Mouse (Mus musculus) erythroid progenitor cell, adult 5-6 weeks (primary cell): ENCODE measurements around the gene Wdr64. TPM values are rescaled to one million over a fixed set of nuclear protein-coding genes. Genes with fewer than 3 reads are reported as not detected.

Source experiments
- ATAC-seq: replicated peaks from 2 replicates; pipeline ENCODE4 v1.8.0; 2016; ENCODE audit warnings: moderate number of reproducible peaks, mild to moderate bottlenecking, moderate TSS enrichment, inconsistent platforms; ENCODE audit not compliant: poor library complexity, low FRiP score, severe bottlenecking
- total RNA-seq, 2 experiments: library from RNA; stranded (forward) in 1 of 2; stranded (reverse) in 1 of 2; fragments of 150-400 nt in 1 of 2; fragments of 186-747, 209-891 nt in 1 of 2; gene quantifications; 2 replicates each; pipeline versions ENCODE4 v1.2.3 to v1.2.4; 2015 to 2017; ENCODE audit warnings: low replicate concordance in 2 of 2

Wdr64 gene
- total RNA-seq (2015; ENCODE audit: low replicate concordance) (not detected in 2 replicates), total RNA-seq (2017; ENCODE audit: low replicate concordance) (not detected in 2 replicates)

DNA sequence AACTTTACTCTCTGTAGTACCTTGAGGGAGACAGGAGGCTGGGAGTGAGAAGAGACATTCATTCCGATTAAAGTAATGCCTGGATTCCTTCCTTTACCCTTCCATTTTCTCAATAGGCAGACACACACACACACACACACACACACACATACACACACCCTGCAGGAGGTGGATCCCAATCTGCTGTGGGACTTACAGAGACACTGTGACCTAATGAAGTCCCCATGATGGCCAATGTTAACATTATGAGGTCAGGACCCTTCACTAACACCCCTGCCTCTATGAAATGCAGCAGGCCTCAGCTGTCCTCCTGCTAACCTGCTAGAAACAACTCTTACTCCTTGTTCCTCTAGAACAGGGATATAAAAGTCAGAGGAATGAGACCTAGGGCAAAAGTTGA lies at the start of gene Wdr64:
Gene Wdr64, plus strand, starts transcription at position 301 of the 400 bp plus-strand sequence.
- ATAC-seq = no peak

DNA sequence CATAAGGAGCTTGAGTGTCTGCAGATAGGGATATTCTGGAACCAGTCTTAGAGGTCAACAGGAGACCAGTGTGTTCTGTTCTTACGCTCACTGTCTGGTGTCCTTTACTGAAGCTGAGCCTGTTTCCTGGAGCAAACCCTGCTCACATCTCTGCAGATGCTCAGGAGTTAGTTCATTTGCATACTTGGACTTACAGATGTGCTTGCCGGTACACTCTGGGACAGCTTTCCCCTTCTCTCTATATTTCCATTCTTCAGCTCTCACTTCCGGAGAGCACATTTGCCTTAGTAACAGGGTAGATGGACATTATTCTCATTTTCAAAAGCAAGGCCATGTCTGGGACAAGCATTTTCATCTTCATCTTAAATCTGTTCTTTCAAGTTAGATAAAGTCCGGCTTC lies 49.8 kb upstream of the Wdr64 start:
- ATAC-seq = no peak

DNA sequence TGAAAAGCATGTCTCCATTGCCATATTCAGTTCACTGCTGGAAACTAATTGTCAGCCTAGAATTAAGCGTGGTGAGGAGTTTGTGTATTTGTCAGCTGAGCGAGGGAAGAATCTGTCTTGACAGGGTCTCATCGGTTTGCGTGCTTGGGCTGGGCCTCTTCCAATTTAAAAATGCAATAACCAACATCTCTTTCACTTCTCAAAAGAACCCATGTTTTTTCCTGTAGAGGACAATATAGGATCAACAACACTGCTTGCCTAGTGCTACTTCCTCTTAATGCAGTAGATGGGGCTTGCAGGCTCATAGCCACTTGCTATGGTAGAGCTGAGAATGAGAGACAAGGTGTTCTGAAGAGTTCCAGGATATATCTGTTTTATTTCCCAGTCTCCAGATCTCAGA lies 38.5 kb upstream of the Wdr64 start:
- no peak for ATAC-seq

DNA sequence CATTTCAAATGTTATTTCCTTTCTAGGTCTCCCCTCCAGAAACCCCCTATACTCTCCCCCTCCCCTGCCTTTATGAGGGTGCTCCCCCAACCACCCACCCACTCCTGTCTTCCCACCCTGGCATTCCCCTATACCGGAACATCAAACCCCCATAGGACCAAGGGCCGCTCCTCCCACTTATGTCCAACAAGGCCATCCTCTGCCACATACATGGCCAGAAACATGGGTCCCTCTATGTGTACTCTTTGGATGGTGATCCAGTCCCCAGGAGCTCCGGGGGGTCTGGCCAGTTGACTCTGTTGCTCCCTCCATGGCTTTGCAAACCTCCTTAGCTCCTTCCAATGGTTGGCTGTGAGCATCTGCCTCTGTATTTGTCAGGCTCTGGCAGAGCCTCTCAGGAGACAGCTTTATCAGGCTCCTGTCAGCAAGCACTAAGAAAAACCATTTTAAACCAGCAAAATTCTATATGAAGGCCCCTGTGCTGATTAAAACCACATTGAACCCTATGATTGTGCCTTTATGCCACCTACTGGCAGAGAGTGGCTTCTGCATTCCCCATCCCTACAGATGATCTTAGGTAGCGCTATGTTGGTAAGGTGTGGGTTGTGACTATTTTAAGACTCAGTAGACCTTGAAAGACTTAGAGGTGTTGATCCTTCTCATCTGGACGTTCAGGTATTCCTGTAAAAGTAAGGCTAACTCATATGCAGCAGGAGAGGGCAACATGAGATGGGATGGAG lies 29.6 kb upstream of the Wdr64 start:
- ATAC-seq = no peak

DNA sequence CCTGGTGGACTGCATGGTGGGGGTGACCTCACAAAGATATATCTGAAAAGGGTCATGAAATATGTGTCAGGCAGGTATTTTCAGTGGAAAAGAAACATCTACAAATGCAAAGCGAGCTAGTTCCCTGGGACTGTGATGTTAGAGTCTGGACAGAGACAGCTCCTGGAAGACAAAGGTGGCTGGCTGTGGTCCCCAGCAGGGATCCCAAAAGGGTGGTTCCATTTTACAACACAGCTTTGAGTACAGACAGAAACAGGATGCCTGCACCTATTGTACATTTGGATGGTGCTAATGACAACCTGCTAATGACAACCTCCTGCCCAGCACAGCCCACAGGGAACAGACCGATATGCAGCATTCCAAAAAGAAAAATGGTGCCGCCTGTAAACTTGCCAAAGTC lies 28.9 kb upstream of the Wdr64 start:
- no peak for ATAC-seq

DNA sequence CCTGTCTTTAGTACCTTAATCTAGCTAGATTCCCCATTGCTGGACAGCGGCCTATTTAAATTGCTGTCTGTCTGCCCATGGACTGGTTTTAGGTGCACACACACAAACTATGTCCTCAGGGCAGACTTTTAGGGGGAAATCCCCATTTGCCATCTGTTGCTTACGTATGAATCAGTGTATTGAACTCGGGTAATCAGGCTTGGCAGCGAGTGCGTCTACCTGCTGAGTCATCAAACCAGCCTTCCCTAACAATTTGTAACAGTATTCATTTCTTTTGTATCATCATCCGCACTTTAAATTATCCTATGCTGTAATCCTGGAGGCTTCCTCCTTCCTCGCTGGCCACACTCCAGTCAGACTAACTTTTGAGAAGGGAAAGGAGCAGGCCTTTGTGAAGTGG lies 28.4 kb upstream of the Wdr64 start:
- ATAC-seq = no peak

DNA sequence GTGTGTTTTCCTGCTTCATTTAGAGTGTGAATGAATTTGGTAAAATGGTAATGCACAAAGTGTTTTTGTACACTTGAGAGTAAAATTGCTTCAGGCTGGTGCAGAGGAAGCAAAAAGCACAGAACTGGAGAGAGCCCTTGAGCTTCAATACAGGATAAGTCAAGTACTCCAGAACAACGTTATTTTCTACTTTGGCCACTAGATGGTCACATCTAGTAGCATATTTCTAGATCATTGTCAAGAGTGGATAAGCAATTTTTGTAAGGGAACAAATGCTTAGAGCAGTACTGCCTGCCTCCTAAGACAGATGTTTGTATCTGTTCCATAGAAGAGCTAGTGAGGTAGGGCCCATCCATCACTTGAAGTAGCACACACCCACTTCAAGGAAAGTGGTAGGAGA lies 26.8 kb upstream of the Wdr64 start:
- ATAC-seq = no peak

DNA sequence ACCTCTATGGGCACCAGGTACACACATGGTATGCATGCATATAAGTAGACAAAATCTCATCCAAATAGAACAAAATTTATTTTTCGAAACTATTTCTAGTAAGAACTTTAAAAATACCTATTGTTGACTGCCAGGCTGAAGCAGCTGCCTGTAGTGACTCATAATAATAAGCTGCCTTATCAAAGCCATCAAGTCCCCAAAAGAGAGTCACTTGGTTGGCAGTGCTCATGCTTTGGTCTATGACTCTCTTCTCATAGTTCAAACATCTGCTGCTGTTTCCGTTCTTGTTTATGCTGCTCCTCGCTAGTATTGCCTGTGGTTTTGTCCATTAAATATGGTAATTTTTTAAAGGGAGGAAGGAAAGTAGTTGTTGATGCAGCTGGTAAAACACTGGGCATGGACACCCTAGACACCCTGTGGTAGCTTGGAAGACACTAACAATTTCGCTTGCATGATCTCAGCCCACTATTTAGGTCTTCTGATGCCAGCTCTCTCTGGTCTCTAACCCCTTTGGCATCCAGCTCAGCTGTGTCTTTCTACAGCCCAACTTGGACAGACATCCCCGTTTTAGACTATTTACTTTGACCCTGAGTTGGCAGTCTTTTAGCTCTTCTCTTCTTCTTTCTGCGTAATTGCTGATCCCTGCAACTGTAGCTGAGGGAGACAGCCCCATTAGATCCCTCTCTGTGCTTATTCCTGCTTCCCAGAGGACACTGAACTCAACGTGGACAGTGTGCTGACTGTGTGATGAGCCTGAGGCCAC lies 24.6 kb upstream of the Wdr64 start:
- no peak for ATAC-seq

DNA sequence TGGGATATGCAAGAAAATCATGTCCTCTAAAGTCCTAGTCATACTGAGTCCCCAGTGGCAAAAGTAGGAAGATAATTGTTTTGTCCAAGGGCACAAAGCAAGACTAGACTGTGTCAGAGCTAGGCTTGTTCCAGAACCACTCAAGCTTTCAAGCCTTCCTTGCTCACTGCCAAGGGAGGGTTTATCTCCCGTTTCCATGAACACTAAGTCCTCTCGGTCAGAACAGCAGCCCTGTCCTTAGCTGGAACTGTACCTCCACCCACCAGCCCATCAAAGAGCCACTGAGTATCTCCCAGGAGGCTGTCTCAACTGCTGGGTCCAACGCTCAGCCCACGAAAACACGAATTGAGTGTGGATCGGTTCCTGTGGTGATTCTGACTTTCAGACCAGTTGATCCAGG lies 23.3 kb upstream of the Wdr64 start:
- no peak for ATAC-seq

DNA sequence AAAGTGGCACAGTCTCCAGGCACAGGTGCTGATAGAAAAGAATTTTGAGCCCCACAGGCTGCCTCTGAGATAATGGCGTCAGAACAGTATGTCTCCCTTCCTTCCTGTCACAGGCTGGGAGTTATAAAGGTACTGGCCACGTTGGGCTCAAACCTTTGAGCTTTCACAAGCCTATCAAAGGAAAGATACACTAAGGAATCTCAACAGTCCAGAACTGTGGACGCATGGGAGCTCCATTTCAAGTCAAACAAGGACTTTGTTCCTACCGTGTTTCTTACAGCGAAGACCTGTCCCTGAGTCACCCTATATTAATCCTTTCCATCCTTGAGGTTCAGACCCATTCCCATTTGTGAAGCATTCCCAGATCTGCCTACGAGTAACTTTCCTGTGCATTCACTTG lies 20.9 kb upstream of the Wdr64 start:
- no peak for ATAC-seq

DNA sequence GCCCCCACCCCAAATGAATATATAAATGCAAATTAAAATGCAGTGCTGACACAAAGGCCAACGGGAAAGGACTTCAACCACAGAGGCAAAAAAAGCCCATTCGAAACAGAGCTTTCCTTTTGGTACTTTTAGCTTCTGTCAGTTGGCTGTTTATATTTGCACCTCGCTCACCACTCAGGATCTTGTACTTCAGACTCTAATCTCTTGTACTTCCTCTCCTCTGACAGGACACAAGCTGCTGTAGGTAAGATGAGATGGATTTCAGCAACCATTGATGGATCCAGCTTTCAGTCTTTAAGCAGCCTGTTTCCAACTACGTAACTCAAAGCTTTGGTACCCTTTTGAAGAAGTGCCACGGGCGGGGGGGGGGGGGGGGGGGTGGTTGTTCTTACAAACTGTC lies 17.4 kb upstream of the Wdr64 start:
- ATAC-seq = no peak

DNA sequence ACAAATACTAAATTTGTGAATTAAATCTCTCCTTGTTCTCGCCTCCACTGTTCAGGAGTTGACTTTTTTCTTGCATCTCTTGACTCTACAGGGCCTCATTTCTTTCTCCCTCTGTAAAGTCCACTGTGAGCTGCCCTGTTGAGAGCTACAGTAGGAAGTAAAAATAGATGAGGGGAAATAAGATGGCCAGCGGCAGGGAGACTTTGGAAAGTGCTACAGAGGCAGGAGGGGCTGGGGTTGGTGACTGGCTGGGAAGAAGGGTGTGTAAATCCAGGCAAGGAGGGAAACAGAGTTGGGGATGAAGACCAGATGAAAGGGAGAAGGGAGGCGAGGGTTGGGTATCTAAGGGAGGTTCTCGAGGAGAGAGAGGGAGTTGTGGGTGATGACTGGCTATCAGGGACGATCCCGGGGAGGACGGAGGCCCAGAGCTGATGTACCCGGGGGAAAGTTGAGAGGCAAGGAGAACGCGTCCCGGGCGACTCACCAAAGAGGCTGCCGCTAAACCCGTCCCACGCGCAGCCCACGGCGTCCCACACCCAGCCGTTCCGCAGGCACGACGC lies 6.6 kb upstream of the Wdr64 start:
- peak; percentile 8; the same call in 1 of the 2 replicates for ATAC-seq

DNA sequence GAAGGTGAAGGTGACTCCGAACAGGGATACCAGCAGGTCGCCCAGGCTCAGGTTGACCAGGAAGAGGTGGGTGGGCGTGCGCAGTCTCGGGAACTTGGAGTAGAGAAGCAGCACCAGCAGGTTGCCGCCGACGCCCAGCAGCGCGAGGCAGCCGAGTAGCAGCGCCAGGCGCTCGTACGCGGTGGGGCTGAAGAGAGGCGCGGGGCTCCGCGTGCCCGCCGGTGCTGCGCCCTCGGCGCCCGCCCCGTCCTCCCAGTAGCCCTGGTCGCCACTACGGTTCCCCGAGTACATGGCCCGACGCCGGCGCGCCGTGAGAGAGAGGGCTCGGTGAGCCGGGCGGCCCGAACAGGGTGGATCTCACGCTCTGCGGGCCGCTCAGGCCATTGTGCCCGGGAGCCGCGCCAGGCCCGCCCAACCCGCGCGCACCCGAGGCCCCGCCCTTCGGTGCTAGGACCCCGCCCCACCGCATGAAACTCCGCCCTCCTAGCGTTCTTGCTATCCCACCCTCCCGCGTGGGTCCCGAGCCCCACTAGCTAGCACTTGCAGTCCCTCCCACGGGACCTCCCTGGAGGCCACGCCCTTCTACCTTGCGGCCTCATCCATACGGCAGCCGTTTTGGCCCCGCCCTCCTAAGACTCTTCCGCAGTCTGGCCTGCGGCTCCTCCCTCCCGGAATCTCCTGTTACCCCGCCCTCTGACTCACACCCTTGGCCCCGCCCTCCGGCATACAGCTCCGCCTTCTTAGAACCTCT lies 6.0 kb upstream of the Wdr64 start, which contains the start of the genes Opn3 and Chml:
Gene Opn3, minus strand, starts transcription at position 531 of the 751 bp plus-strand sequence.
Gene Chml, minus strand, starts transcription at position 656 of the 751 bp plus-strand sequence.
- ATAC-seq = peak; percentile 91

DNA sequence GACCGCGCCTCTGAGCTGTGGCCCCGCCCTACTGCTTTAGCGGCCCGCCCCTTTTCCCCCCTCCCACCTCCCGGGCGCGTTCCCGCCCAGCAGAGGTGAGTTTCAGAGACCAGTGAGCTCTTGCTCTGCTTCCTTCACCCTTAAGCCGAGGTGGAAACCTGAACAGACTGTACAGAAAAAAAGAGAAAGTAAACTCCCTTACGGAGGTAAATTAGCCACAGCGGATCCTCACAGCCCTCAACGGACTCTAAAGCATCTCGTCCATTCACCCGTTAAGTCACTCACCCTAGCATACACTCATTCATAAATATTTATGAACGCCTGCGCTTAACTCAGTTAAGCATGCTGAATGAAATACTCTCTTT lies 5.4 kb upstream of the Wdr64 start:
- no peak for ATAC-seq

DNA sequence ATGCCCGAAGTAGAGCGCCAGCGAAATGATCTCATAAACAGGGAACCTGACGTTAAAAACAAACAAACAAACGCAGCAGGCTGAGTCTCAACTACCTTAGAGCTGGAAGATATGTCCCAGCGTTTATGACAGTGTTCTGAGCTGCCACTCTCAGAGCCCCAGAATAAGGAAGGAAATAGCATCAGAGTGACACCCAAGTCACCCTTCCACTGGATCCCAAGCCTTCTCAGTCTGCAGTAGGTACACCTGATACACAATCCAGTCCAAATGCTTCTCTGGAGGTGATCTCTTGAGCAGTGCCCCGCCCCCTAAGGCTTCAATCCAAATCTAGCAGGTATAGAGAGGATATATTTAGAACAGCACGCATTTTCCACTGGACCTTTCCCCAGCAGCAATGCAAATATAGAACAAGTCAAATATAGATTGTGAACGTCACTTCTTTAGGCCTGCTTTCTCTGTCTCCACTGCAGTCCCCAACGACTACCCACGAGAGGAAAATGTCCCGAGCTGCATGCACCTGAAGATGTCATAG lies 4.9 kb upstream of the Wdr64 start:
- no peak for ATAC-seq

DNA sequence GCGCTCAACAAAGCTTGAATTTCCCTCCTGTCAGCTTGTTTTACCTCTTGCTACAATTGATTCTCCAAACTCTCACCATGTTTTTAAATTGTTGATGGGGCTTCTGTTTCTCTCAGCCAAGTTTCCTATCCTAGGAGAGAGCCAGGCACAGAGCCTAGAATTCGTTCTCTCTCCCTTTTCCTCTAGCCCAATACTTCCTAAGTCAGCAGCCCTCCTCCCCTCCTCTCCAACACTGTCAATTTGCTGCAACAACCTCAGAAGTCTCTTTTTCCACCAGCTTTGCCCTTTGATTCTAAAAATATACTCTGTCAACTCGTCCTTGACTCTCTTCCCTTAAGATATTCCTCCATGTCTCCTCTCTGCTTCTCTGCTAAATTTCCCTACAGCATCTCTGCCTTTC lies 982 bp downstream of the Wdr64 start:
- ATAC-seq = no peak

DNA sequence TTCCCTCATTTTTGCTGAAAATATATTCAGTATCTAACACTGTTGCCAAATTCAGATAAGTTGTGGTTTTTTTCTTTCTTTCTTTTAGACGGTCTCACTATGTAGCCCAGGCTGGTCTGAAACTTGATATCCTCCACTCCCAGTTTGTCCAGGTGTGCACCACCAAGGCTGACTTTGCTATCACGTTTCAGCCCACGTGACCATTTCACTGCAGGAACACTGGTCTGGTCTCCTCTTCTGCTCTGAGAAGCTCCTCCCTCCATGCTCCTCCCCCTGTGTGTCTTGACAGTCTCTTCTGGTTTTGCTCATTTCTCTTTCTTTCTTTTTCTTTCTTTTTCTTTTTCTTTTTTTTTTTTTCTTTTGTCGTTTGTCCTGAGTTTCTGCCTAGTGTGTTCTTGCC lies 1.4 kb downstream of the Wdr64 start:
- no peak for ATAC-seq

DNA sequence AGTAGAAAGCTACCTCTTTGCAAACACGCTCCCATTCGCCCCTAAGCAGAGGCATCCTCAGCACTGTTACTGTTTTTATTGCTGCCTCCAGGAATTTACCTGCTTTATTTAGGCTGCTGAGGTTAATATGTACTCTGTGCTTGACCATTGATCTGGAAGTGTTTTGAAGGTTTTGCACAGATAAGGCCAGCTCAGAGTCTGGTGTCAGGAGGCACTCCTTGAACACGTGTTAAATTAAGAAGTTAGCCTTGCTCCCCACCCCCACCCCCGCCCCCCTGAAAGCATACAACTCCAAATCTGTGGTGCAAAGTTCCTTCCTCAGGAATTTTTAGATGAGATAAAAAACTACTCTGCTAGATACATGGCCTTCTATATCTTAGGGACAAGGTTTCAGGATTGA lies 2.8 kb downstream of the Wdr64 start:
- ATAC-seq = no peak

DNA sequence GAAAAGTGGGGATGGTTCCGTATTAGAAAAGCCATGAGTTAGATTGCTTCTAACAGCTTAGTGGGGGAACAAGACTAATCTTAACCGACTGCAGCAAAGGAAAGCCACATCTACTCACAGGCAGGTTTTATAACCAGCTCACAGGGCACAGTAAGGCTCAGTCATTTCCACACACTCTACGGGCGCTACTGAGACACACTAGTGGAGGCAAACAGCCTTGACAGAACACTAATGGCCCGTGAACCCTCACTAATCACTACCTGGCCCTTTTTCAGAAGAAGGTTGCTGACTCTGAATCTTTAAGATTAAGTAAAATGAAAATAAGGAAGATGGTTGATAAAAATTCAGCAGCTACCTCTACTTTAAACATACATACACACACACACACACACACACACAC lies 9.2 kb downstream of the Wdr64 start:
- ATAC-seq = no peak

DNA sequence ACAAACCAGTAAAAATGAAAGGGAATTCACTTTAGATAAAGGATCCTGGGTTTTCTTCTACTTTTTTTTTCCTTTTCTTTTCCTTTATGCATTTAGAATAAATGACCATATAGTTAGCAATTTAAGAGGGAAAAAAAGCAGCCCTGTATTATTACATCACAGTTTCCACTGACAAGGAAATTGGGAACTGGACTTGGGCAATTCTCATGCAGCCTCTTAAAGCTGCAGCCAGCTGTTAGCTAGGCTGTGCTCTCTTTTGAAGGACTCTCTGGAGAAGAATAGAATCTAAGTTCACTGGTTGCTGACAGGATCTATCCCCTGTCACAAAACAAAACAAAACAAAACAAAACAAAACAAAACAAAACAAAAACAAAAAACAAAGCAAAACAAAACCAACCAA lies 9.6 kb downstream of the Wdr64 start:
- ATAC-seq = no peak
